Mouse (Mus musculus): ENCODE results near the gene Dclre1c. TPM values are rescaled to one million over a fixed set of nuclear protein-coding genes. Genes with fewer than 3 reads are reported as not detected.
A peak's percentile ranks its signal among the peaks of the same experiment; 100 is the strongest.

The Dclre1c gene
- polyA plus RNA-seq, 1 experiment from 2014 or later = 5.1 TPM

GRCm38 (mm10) chr2:3435369-3436061 is 11.6 kb downstream of the Dclre1c start:
- no peaks in the 10 kb centered on the region for H3K4me1 ChIP-seq
- no peak for DNase-seq (ENCODE audit: low spot score)
- H3K27me3 ChIP-seq (ENCODE audit: low read depth, poor library complexity, severe bottlenecking) = no peaks in the 10 kb centered on the region
- WGBS = 83% methylated on average over 6 of the region's 6 CpGs
- H3K36me3 ChIP-seq = no peaks in the 10 kb centered on the region
- H3K4me3 ChIP-seq = no peak overlapping the region
- H3K27ac ChIP-seq = no peak overlapping the region
- H3K9me3 ChIP-seq (replicated peaks) = no peaks in the 10 kb centered on the region

DNA sequence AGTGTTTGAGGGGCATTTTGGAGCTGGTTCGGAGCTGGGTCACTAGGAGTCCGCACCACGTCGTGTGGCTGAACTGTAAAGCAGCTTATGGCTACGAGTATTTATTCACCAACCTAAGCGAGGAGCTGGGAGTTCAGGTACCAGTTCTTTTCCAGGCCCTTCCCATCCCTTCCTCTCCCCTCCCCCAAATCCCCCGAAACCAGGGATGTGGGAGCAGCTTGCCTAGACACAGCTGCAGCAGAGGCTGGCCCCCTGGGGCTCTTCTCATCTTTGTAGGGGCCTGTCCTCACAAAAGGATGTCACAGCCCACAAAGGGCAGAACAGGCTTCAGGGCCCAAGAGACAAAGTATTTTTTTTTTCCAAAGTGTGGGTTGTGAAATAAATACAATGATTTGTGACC is 14.0 kb downstream of the Dclre1c start:
- no peaks in the 10 kb centered on the region for H3K27me3 ChIP-seq (ENCODE audit: low read depth, poor library complexity, severe bottlenecking)
- DNase-seq (ENCODE audit: low spot score) = no peak
- no peaks in the 10 kb centered on the region for H3K36me3 ChIP-seq
- H3K4me1 ChIP-seq = no peaks in the 10 kb centered on the region
- no peaks in the 10 kb centered on the region for H3K9me3 ChIP-seq (replicated peaks)
- H3K27ac ChIP-seq = no peak overlapping the region
- no peak overlapping the region for H3K4me3 ChIP-seq
- WGBS = 61% methylated on average over 7 of the region's 7 CpGs

DNA sequence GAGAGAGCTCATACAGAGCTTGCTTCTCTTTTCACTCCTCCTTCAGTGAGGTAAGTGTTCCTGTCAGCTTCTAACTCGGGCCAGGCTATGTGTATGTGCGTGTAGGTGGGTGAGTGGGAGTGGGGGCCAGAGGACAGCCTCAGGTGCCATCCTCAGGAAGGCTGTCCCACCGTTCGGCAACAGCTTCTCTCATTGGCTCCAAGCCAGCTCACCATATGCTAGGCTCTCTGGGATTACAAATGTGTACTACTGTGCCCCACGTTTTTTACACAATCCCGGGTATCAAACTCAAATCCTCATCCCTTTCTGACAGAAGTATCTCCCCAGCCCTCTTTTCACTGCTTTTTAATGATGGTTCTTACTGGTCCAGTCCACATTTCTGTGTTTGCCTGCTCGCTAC is 20.3 kb downstream of the Dclre1c start:
- Histone ChIP-seq H3K4me3 (no peak overlapping the region), H3K4me1 (no peaks in the 10 kb centered on the region), H3K36me3 (peaks cover 7% of the 10 kb centered on the region; the same call in 1 of the 2 replicates), H3K27ac (no peak overlapping the region), H3K27me3 (ENCODE audit: low read depth, poor library complexity, severe bottlenecking) (no peaks in the 10 kb centered on the region), H3K9me3 (replicated peaks) (no peaks in the 10 kb centered on the region)
- WGBS = 90% methylated on average over 7 of the region's 7 CpGs
- DNase-seq (ENCODE audit: low spot score) = no peak

GRCm38 (mm10) chr2:3445984-3446383 is 22.1 kb downstream of the Dclre1c start:
- no peak for DNase-seq (ENCODE audit: low spot score)
- WGBS = 91% methylated on average over 4 of the region's 4 CpGs
- Histone ChIP-seq H3K36me3 (peaks cover 7% of the 10 kb centered on the region; the same call in 1 of the 2 replicates), H3K4me3 (no peak overlapping the region), H3K4me1 (no peaks in the 10 kb centered on the region), H3K9me3 (replicated peaks) (no peaks in the 10 kb centered on the region), H3K27me3 (ENCODE audit: low read depth, poor library complexity, severe bottlenecking) (no peaks in the 10 kb centered on the region), H3K27ac (no peak overlapping the region)

GRCm38 (mm10) chr2:3449431-3449830 is 25.5 kb downstream of the Dclre1c start:
- no peaks in the 10 kb centered on the region for H3K27me3 ChIP-seq (ENCODE audit: low read depth, poor library complexity, severe bottlenecking)
- DNase-seq (ENCODE audit: low spot score) = no peak
- H3K36me3 ChIP-seq = peaks cover 28% of the 10 kb centered on the region
- WGBS = 67% methylated on average over 2 of the region's 2 CpGs
- H3K4me1 ChIP-seq = no peaks in the 10 kb centered on the region
- H3K9me3 ChIP-seq (replicated peaks) = no peaks in the 10 kb centered on the region
- H3K27ac ChIP-seq = no peak overlapping the region
- no peak overlapping the region for H3K4me3 ChIP-seq

- Histone ChIP-seq H3K36me3 (peaks cover 59% of the 10 kb centered on the region), H3K4me1 (no peaks in the 10 kb centered on the region), H3K27ac (no peak overlapping the region), H3K27me3 (ENCODE audit: low read depth, poor library complexity, severe bottlenecking) (no peaks in the 10 kb centered on the region), H3K9me3 (replicated peaks) (no peaks in the 10 kb centered on the region), H3K4me3 (no peak overlapping the region)
- DNase-seq (ENCODE audit: low spot score) = no peak
- 94% methylated on average over 3 of the region's 3 CpGs for WGBS
Measured at GRCm38 (mm10) chr2:3453096-3453495, 29.2 kb downstream of the Dclre1c start.

- 88% methylated on average over 4 of the region's 4 CpGs for WGBS
- Histone ChIP-seq H3K9me3 (replicated peaks) (no peaks in the 10 kb centered on the region), H3K4me3 (no peak overlapping the region), H3K4me1 (no peaks in the 10 kb centered on the region), H3K27me3 (ENCODE audit: low read depth, poor library complexity, severe bottlenecking) (no peaks in the 10 kb centered on the region), H3K27ac (no peak overlapping the region), H3K36me3 (peaks cover 90% of the 10 kb centered on the region)
- DNase-seq (ENCODE audit: low spot score) = no peak
Measured at GRCm38 (mm10) chr2:3456590-3456989, 32.7 kb downstream of the Dclre1c start.

DNA sequence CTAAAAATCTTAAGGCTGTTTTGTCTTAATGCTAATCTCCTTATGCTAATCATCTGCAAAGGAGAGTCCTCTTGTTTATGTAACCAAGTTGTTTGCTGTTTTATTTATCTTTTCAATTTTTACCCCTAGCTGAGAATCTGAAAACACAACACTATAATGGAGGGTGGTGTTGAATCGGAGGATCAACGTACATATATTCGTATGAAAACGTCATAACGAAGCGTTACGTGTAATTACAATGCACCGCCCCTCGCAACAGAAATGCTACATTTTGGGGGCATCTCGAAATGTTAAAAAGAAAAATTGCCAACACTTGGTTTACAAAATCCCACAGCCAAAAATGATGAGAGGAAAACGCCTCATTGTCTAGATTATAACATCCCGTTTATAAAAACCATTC is 50.0 kb downstream of the Dclre1c start:
- WGBS = under 1% methylated on average over 12 of the region's 12 CpGs
- Histone ChIP-seq H3K36me3 (peaks cover 30% of the 10 kb centered on the region), H3K9me3 (replicated peaks) (no peaks in the 10 kb centered on the region), H3K4me3 (peak overlapping the region; percentile 76), H3K27me3 (ENCODE audit: low read depth, poor library complexity, severe bottlenecking) (no peaks in the 10 kb centered on the region), H3K27ac (peak overlapping the region; percentile 97), H3K4me1 (peaks cover 16% of the 10 kb centered on the region)
- no peak for DNase-seq (ENCODE audit: low spot score)

- Histone ChIP-seq H3K4me3 (peak overlapping the region; percentile 76), H3K27ac (peak overlapping the region; percentile 97), H3K9me3 (replicated peaks) (no peaks in the 10 kb centered on the region), H3K27me3 (ENCODE audit: low read depth, poor library complexity, severe bottlenecking) (no peaks in the 10 kb centered on the region), H3K36me3 (peaks cover 25% of the 10 kb centered on the region), H3K4me1 (peaks cover 16% of the 10 kb centered on the region)
- DNase-seq (ENCODE audit: low spot score) = peak; percentile 80
- under 1% methylated on average over 46 of the region's 46 CpGs for WGBS
Measured at GRCm38 (mm10) chr2:3474361-3474805, 50.5 kb downstream of the Dclre1c start.

DNA sequence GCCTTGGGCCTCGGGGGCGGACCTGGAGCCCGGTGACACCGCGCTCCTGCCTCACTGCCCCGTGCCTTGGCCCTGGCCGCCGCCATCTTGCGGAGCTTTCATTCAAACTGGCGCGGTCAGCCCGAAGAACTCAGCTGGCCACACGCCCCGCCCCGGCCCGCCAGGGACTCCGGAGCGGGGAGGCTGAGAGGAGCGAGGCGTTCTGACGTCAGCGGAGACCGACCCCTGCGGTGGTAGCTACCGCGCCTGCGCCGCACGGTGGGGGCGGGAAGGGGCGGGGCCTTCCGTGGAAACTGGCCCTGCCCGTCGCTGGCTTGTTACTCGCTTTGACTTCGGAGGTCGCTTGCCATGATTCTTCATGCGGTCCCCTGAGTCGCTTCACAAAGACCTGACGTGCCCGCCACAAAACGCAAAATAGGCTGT is 50.9 kb downstream of the Dclre1c start, which contains the start of gene Suv39h2:
Suv39h2 (minus strand) TSS at position 171 of the 423 bp plus-strand sequence.
- Histone ChIP-seq H3K27ac (peak within 1 kb of the TSS; percentile 97), H3K4me3 (peak within 1 kb of the TSS; percentile 76), H3K9me3 (replicated peaks) (no peaks in the 10 kb centered on the region), H3K36me3 (peaks cover 20% of the 10 kb centered on the region), H3K4me1 (peaks cover 16% of the 10 kb centered on the region), H3K27me3 (ENCODE audit: low read depth, poor library complexity, severe bottlenecking) (no peaks in the 10 kb centered on the region)
- WGBS = under 1% methylated on average over 42 of the region's 42 CpGs
- peak; percentile 99 for DNase-seq (ENCODE audit: low spot score)

- no peaks in the 10 kb centered on the region for H3K27me3 ChIP-seq (ENCODE audit: low read depth, poor library complexity, severe bottlenecking)
- H3K36me3 ChIP-seq = peaks cover 13% of the 10 kb centered on the region
- H3K27ac ChIP-seq = peak overlapping the region; percentile 97
- no peaks in the 10 kb centered on the region for H3K9me3 ChIP-seq (replicated peaks)
- H3K4me3 ChIP-seq = peak overlapping the region; percentile 76
- peak; percentile 30 for DNase-seq (ENCODE audit: low spot score)
- WGBS = 56% methylated on average over 3 of the region's 3 CpGs
- H3K4me1 ChIP-seq = peaks cover 16% of the 10 kb centered on the region
Measured at GRCm38 (mm10) chr2:3475746-3476251, 51.9 kb downstream of the Dclre1c start.

DNA sequence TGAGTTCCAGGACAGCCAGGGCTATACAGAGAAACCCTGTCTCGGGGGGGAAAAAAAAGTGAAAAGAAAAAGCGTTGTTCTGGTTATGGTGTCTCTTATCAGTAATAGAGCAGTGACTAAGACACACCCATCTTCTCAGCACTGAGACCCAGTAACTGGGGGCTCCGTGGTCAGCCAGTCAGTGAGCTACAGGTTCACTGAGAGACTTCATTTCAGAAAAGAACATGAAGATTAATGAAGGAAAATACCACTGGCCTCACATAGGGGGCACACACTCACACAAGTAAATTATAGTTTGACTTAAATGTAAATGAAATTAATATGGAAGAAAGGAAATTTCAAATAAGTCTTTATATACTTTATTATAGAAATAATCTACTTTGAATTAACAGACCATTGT is 56.3 kb downstream of the Dclre1c start:
- no peaks in the 10 kb centered on the region for H3K27me3 ChIP-seq (ENCODE audit: low read depth, poor library complexity, severe bottlenecking)
- 0 out of 2 replicates have a peak, but pooled peaks cover 6% of the 10 kb centered on the region for H3K4me1 ChIP-seq
- WGBS = 85% methylated on average over 3 of the region's 3 CpGs
- H3K27ac ChIP-seq = no peak overlapping the region
- no peaks in the 10 kb centered on the region for H3K9me3 ChIP-seq (replicated peaks)
- DNase-seq (ENCODE audit: low spot score) = no peak
- no peak overlapping the region for H3K4me3 ChIP-seq
- no peaks in the 10 kb centered on the region for H3K36me3 ChIP-seq

DNA sequence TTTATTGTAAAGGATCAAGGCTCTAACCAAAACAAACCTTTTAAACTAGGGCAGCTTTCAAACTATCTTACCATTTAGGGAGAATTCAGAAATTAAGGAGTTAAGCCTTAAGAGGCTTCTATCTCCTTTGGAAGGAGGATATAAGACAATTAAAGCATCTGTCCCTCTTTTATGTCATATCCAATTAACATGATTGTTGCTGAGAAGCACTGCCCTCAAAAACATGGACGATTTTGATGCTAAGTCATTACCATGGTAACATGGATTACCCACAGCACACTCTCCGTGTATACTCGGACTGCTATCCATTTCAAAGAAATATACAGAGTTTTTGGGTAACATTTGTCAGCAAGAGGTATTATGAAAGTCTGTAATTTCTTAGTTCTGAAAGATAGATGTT is 65.9 kb downstream of the Dclre1c start:
- H3K36me3 ChIP-seq = peaks cover 58% of the 10 kb centered on the region

More for the DNA sequence above, 65.9 kb downstream of the Dclre1c start:
- Histone ChIP-seq H3K4me1 (no peaks in the 10 kb centered on the region), H3K27me3 (ENCODE audit: low read depth, poor library complexity, severe bottlenecking) (no peaks in the 10 kb centered on the region), H3K9me3 (replicated peaks) (no peaks in the 10 kb centered on the region), H3K4me3 (no peak overlapping the region), H3K27ac (no peak overlapping the region)
- 93% methylated on average over 3 of the region's 3 CpGs for WGBS
- DNase-seq (ENCODE audit: low spot score) = no peak
